ENCODE assay signal across 11 mouse cellular contexts in genomic region chr19:38787756-38788155, GRCm38 (mm10).
"Had no signal": no experiment of that assay in that cellular context is flagged by ENCODE, and none has a peak within 500 bp of the region (broad histone marks: within the 10 kb centered on the region; RNA-seq: fewer than 3 reads in every experiment).

No protein-coding gene starts in this region.

- DNase-seq: gastrocnemius, postnatal 25 days; heart, postnatal 10 days; heart, postnatal 4 days; kidney, adult 18-20 months; kidney, adult 8-10 months; kidney, postnatal 10 days; kidney, postnatal 25 days; kidney, postnatal 4 days; liver; liver, embryonic 13.5 days; liver, postnatal 0 days had no signal
